Mouse (Mus musculus) liver, embryonic 14.5 days (tissue): ENCODE data around the gene Calhm1.

ENCODE experiments used
- CTCF ChIP-seq: IDR thresholded peaks from 2 replicates; pipeline ENCODE4 v1.5.1; 2016; ENCODE audit warnings: antibody characterized with exemption, low read depth, control low read depth
- EP300 ChIP-seq: IDR thresholded peaks from 2 replicates; pipeline ENCODE4 v1.6.1; 2016; ENCODE audit warnings: antibody characterized with exemption, low read depth

DNA sequence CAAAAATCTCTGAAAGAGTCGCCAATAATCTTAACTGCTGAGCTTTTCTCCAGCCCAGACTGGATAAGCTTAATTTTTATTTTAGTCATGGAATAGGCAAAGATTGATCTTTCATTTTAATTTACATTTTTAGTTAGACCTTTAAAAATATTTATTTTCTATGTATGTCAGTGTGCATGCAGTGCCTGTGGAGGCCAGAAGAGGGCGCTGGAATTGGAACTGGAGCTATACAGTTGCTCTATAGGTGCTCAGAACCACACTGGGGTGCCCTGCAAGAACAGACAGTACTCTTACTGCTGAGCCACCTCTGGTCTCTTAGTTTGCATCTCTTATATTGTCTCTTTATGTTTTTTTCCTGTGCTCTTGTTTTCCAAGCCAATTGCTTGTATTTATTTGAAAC lies 21.3 kb downstream of the Calhm1 start:
- TF ChIP-seq CTCF (peak; percentile 76), EP300 (no peak)
